1 mouse cellular context compared by ENCODE assay signal in the genomic region with DNA sequence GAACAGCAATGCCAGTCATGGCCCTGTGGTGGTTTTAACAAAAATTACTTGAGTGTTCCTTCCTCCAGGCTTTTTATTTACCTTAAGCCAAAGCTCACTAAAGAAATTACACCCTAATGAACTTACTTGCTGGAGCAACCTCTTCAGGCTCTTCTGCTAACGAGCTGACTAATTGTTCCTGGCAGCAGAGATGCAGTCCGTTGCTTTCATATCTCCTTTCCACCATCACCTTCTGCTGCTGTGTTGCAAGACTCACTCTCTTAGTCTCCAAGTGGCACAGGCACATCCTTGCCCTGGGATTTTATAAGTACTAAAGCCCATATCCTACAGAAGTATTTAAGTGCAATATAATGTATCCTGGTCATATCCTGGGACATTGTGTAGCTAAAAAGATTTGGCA.
TF ChIP-seq lines count a peak whose summit lies in the region.

No protein-coding gene starts in this region.

TF ChIP-seq in MEL, 35 proteins besides CTCF, POLR2A, EP300 and RAD21 (continued from another document):
- peak; percentile 49; the same call in 1 of the 2 replicates for TF ChIP-seq TCF12 (IDR thresholded peaks at IDR 0.05; ENCODE audit: low read depth, low read length)
- TF ChIP-seq MYB (IDR thresholded peaks at IDR 0.05; ENCODE audit: low read depth, low read length) = peak; percentile 78
- peak; percentile 73 for TF ChIP-seq GATA1 (IDR thresholded peaks at IDR 0.05; ENCODE audit: low read depth, low read length)
- TF ChIP-seq CHD1 (IDR thresholded peaks at IDR 0.05; ENCODE audit: low read depth, low read length) = no peak
- no peak for TF ChIP-seq KAT2A (conservative IDR thresholded peaks at IDR 0.05; ENCODE audit: low read depth, low read length)
- TF ChIP-seq ZC3H11A (IDR thresholded peaks at IDR 0.05; ENCODE audit: low read depth, low read length) = no peak
- TF ChIP-seq USF2 (IDR thresholded peaks at IDR 0.05; ENCODE audit: borderline replicate concordance in 1 of 2, insufficient read depth in 1 of 2, low read depth in 1 of 2, low read length in 2 of 2) = no peak
- peak; percentile 67 for TF ChIP-seq TBP (IDR thresholded peaks at IDR 0.05; ENCODE audit: low read depth, low read length)
